Mouse (Mus musculus): ENCODE measurements at regions not wholly inside any gene's neighbourhood (a gene's known extent, or its start where the extent isn't known, plus 50 kb on each side); places are given as distances from the start of the nearest gene placed in this dataset.
A peak's percentile ranks its signal among the peaks of the same experiment; 100 is the strongest.

- DNase-seq (ENCODE audit: extremely low spot score): no peak
These were observed 242.7 kb downstream of the Rngtt start for GRCm38 (mm10) chr4:33552856-33553255.

GRCm38 (mm10) chr4:33554606-33555005, 244.5 kb downstream of the Rngtt start:
- DNase-seq (ENCODE audit: extremely low spot score): no peak

- DNase-seq (ENCODE audit: extremely low spot score): no peak
These were observed 245.3 kb downstream of the Rngtt start for GRCm38 (mm10) chr4:33555231-33555933.

- no peak for DNase-seq (ENCODE audit: extremely low spot score)
These were observed 245.9 kb downstream of the Rngtt start for GRCm38 (mm10) chr4:33555966-33556365.

- DNase-seq (ENCODE audit: extremely low spot score): no peak
These were observed 246.8 kb downstream of the Rngtt start for GRCm38 (mm10) chr4:33556661-33557540.

GRCm38 (mm10) chr4:33570274-33570673, 260.2 kb downstream of the Rngtt start:
- DNase-seq (ENCODE audit: extremely low spot score): no peak

- DNase-seq (ENCODE audit: extremely low spot score): no peak
These were observed 261.2 kb downstream of the Rngtt start for GRCm38 (mm10) chr4:33571351-33571750.

- DNase-seq (ENCODE audit: extremely low spot score): no peak
These were observed 267.5 kb downstream of the Rngtt start for GRCm38 (mm10) chr4:33577631-33578030.

- no peak for DNase-seq (ENCODE audit: extremely low spot score)
These were observed 270.4 kb downstream of the Rngtt start for GRCm38 (mm10) chr4:33580491-33580890.

GRCm38 (mm10) chr4:33581180-33581591, 271.1 kb downstream of the Rngtt start:
- no peak for DNase-seq (ENCODE audit: extremely low spot score)

GRCm38 (mm10) chr4:33581766-33582525, 271.8 kb downstream of the Rngtt start:
- no peak for DNase-seq (ENCODE audit: extremely low spot score)

GRCm38 (mm10) chr4:33582986-33583720, 273.0 kb downstream of the Rngtt start:
- DNase-seq (ENCODE audit: extremely low spot score): no peak

GRCm38 (mm10) chr4:33583979-33584907, 274.1 kb downstream of the Rngtt start:
- no peak for DNase-seq (ENCODE audit: extremely low spot score)

GRCm38 (mm10) chr4:33585821-33586220, 275.7 kb downstream of the Rngtt start:
- DNase-seq (ENCODE audit: extremely low spot score): no peak

- DNase-seq (ENCODE audit: extremely low spot score): no peak
These were observed 276.1 kb downstream of the Rngtt start for GRCm38 (mm10) chr4:33586290-33586614.

- DNase-seq (ENCODE audit: extremely low spot score): peak; percentile 68
These were observed 276.7 kb downstream of the Rngtt start for GRCm38 (mm10) chr4:33586615-33587451.

GRCm38 (mm10) chr4:33587666-33588065, 277.6 kb downstream of the Rngtt start:
- peak; percentile 10 for DNase-seq (ENCODE audit: extremely low spot score)

GRCm38 (mm10) chr4:33588127-33588526, 278.0 kb downstream of the Rngtt start:
- DNase-seq (ENCODE audit: extremely low spot score): peak; percentile 11

GRCm38 (mm10) chr4:33589207-33589606, 279.1 kb downstream of the Rngtt start:
- peak; percentile 36 for DNase-seq (ENCODE audit: extremely low spot score)
